Mouse (Mus musculus) fat pad, adult 2 months (tissue): ENCODE measurements around the gene Slc35f5.
"Not testable (repeated sequence)": the region's sequence is repeated elsewhere in the genome, so short reads cannot be mapped to it uniquely, and the experiment has no call there.

Experiments
- DNase-seq: peaks from one replicate; pipeline ENCODE4 v3.0.0-alpha.2; 2011; ENCODE audit warnings: low read depth, low spot score; ENCODE audit errors: extremely low read depth

Slc35f5 gene

GRCm38 (mm10) chr1:125560259-125561192 is at the start of gene Slc35f5:
TSS of gene Slc35f5 (plus strand) at chr1:125560595.
- DNase-seq, result no peak

GRCm38 (mm10) chr1:125514706-125515105 is 45.7 kb upstream of the Slc35f5 start:
- no peak for DNase-seq

- no peak for DNase-seq
Measured at GRCm38 (mm10) chr1:125516910-125517659, 43.3 kb upstream of the Slc35f5 start.

- no peak for DNase-seq
Measured at GRCm38 (mm10) chr1:125519107-125519611, 41.2 kb upstream of the Slc35f5 start.

GRCm38 (mm10) chr1:125525965-125526665 is 34.3 kb upstream of the Slc35f5 start:
- DNase-seq, result no peak

GRCm38 (mm10) chr1:125526666-125527004 is 33.8 kb upstream of the Slc35f5 start:
- no peak for DNase-seq

- no peak for DNase-seq
Measured at GRCm38 (mm10) chr1:125527364-125527763, 33.0 kb upstream of the Slc35f5 start.

GRCm38 (mm10) chr1:125533180-125533912 is 27.0 kb upstream of the Slc35f5 start:
- DNase-seq, result not testable (repeated sequence)

GRCm38 (mm10) chr1:125537131-125537530 is 23.3 kb upstream of the Slc35f5 start:
- DNase-seq, result peak; percentile 82

GRCm38 (mm10) chr1:125537776-125538175 is 22.6 kb upstream of the Slc35f5 start:
- DNase-seq, result no peak

- DNase-seq, result no peak
Measured at GRCm38 (mm10) chr1:125539312-125539711, 21.1 kb upstream of the Slc35f5 start.

- no peak for DNase-seq
Measured at GRCm38 (mm10) chr1:125542008-125542999, 18.1 kb upstream of the Slc35f5 start.

- no peak for DNase-seq
Measured at GRCm38 (mm10) chr1:125549872-125550271, 10.5 kb upstream of the Slc35f5 start.

- no peak for DNase-seq
Measured at GRCm38 (mm10) chr1:125550359-125550758, 10.0 kb upstream of the Slc35f5 start.

- no peak for DNase-seq
Measured at GRCm38 (mm10) chr1:125551564-125551963, 8.8 kb upstream of the Slc35f5 start.

- no peak for DNase-seq
Measured at GRCm38 (mm10) chr1:125559261-125559660, 1.1 kb upstream of the Slc35f5 start.

GRCm38 (mm10) chr1:125559721-125560120 is 674 bp upstream of the Slc35f5 start:
- DNase-seq, result no peak

- no peak for DNase-seq
Measured at GRCm38 (mm10) chr1:125561206-125561605, 811 bp downstream of the Slc35f5 start.

- no peak for DNase-seq
Measured at GRCm38 (mm10) chr1:125561841-125562240, 1.4 kb downstream of the Slc35f5 start.
